Mouse (Mus musculus) skeletal muscle tissue, postnatal 0 days (tissue): ENCODE results near the gene Slc6a16. TPM values are rescaled to one million over a fixed set of nuclear protein-coding genes. Genes with fewer than 3 reads are reported as not detected.

Experiments
- polyA plus RNA-seq: library from polyadenylated mRNA; unstranded; fragments of >200 nt; fragmentation: Nextera tagmentation; extraction: Ambion mirVana; gene quantifications from 2 replicates; pipeline ENCODE4 v1.2.1, GENCODE M21; 2015

The Slc6a16 gene
- polyA plus RNA-seq, result not detected in 2 replicates

DNA sequence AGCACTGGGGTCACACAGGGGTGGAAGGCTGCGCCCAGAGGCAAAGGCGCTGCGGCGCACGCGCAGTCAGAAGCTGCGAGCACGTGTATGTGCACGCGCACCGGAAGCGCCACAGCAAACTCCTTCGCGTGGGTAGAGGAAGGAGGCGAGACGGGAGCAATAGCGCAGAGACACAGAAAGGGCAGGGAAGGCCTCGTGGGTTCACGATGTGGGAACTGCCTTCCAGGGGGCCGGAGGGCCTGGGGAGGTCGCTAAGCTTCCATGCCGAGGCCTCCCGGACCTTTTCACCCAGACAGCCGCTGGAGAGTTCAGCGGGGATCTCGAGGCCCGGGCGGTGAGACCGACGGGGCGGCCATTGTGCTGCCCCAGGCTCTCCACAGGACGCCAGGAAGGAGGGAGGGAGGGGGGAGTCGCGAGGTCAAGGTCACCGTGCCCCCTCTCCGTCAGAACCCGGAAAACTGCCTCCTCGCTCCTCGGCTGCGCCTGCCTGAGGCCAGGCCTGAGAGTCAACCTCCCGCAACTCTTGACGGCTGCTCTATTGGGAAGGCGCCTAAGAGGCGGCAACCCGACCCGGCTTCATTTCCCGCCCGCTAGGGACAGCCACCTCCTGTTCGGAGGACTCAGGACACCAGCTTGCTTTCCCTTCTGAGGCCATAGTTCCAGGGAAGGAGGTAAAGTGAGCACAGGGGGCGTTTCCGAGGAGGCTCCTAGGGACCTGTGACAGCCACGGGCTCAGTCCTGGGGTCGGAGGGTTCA, at the start of gene Slc6a16:
Gene Slc6a16 (plus strand): TSS at position 453 of the 756 bp plus-strand sequence.

GRCm38 (mm10) chr7:45204380-45205143, 36.3 kb upstream of the Slc6a16 start, which contains the start of gene Ccdc155:
Gene Ccdc155 (minus strand): TSS chr7:45204892.

GRCm38 (mm10) chr7:45211851-45212251, 29.0 kb upstream of the Slc6a16 start, which contains the start of gene Dkkl1:
Gene Dkkl1 (minus strand): TSS chr7:45212147.

DNA sequence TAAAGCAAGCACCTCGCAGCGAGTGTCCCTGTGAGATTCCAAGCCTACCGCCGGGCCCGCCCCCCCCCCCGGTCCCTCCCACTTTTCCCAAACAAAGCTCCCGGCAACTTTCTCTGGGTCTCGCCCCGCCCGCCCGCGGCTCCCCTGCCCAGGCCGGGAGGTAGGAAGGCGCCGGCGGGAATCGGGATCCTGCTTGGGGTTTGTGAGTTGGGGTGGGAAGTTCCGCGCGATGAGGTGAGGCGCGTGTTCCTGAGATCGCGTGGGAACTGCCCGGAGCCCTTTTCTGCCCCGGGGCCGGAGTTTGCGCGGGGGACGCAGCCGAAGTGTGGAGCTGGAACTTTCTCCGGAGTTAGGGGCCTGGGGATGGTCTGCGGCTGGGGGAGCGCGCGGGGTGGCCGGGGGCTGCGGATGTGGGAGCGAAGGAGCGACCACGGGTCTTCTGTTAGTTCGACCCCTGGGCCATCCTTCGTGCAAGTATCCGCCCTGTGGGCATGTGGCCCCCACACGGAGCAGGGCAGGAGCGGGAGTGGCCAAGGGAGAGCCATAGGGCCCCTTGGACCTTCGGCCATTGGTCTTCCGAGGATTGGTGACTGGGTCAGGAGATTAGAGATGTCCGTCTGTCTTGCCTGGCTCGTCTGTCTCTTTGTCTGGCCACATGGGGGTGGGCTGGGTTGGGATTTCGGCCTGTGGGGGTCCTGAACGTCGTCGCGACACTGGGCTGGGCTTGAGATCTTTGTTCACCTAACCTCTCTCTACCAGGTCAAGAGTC, 25.0 kb upstream of the Slc6a16 start, which contains the start of gene Tead2:
Gene Tead2 (plus strand): TSS at position 81 of the 769 bp plus-strand sequence.

GRCm38 (mm10) chr7:45238723-45239496, 2.0 kb upstream of the Slc6a16 start, which contains the start of gene Cd37:
Gene Cd37 (minus strand): TSS chr7:45239115.

GRCm38 (mm10) chr7:45277136-45277760, 36.4 kb downstream of the Slc6a16 start, which contains the start of gene Slc6a21:
Gene Slc6a21 (plus strand): TSS chr7:45277513.

Other genes with a start within 250 kb of the Slc6a16 start
- 46.8 and 50.0 TPM in 2 replicates for gene Irf3, start 243.4 kb upstream of the Slc6a16 start, polyA plus RNA-seq
- gene Bcl2l12, start 242.4 kb upstream of the Slc6a16 start, polyA plus RNA-seq, result 24.3 and 26.6 TPM in 2 replicates
- 19.9 and 21.5 TPM in 2 replicates for gene Scaf1, start 224.7 kb upstream of the Slc6a16 start, polyA plus RNA-seq
- 165 and 172 TPM in 2 replicates for gene Rras, start 223.1 kb upstream of the Slc6a16 start, polyA plus RNA-seq
- 5.4 and 6.6 TPM in 2 replicates for gene Prr12, start 188.2 kb upstream of the Slc6a16 start, polyA plus RNA-seq
- gene Nosip, start 178.7 kb upstream of the Slc6a16 start, polyA plus RNA-seq, result 44.0 and 45.1 TPM in 2 replicates
- 20.2 and 23.5 TPM in 2 replicates for gene Prrg2, start 178.4 kb upstream of the Slc6a16 start, polyA plus RNA-seq
- 177 and 263 TPM in 2 replicates for gene Rcn3, start 148.9 kb upstream of the Slc6a16 start, polyA plus RNA-seq
- 95.2 and 152 TPM in 2 replicates for gene Fcgrt, start 137.2 kb upstream of the Slc6a16 start, polyA plus RNA-seq
- gene Rps11, start 116.6 kb upstream of the Slc6a16 start, polyA plus RNA-seq, result 745 and 781 TPM in 2 replicates
- gene Rpl13a, start 112.3 kb upstream of the Slc6a16 start, polyA plus RNA-seq, result 925 and 1,005 TPM in 2 replicates
- 0.52 and 0.86 TPM in 2 replicates for gene Gm45713, start 104.9 kb upstream of the Slc6a16 start, polyA plus RNA-seq
- gene Flt3l, start 104.7 kb upstream of the Slc6a16 start, polyA plus RNA-seq, result 1.0 and 2.3 TPM in 2 replicates
- 50.8 and 52.5 TPM in 2 replicates for gene Pih1d1, start 86.8 kb upstream of the Slc6a16 start, polyA plus RNA-seq
- 18.4 and 21.6 TPM in 2 replicates for gene Aldh16a1, start 86.5 kb upstream of the Slc6a16 start, polyA plus RNA-seq
- gene Slc17a7, start 77.1 kb upstream of the Slc6a16 start, polyA plus RNA-seq, result 0.22 and 0.46 TPM in 2 replicates
- 0.15 TPM in 1 of 2 replicates, not detected in the other for gene Gfy, start 61.5 kb upstream of the Slc6a16 start, polyA plus RNA-seq
- gene Pth2, start 60.1 kb upstream of the Slc6a16 start, polyA plus RNA-seq, result not detected in 2 replicates
- gene Ccdc155, start 36.2 kb upstream of the Slc6a16 start, polyA plus RNA-seq, result 1.0 and 2.0 TPM in 2 replicates
- gene Dkkl1, start 28.9 kb upstream of the Slc6a16 start, polyA plus RNA-seq, result 0.23 and 6.5 TPM in 2 replicates
- gene Tead2, start 25.3 kb upstream of the Slc6a16 start, polyA plus RNA-seq, result 28.9 and 29.6 TPM in 2 replicates
- 3.6 and 5.9 TPM in 2 replicates for gene Cd37, start 2.0 kb upstream of the Slc6a16 start, polyA plus RNA-seq
- gene Slc6a21, start 36.4 kb downstream of the Slc6a16 start, polyA plus RNA-seq, result not detected in 2 replicates
- gene Trpm4, start 92.7 kb downstream of the Slc6a16 start, polyA plus RNA-seq, result 15.3 and 15.4 TPM in 2 replicates
- gene Hrc, start 94.2 kb downstream of the Slc6a16 start, polyA plus RNA-seq, result 94.0 and 120 TPM in 2 replicates
- 3.2 and 4.0 TPM in 2 replicates for gene Ppfia3, start 125.9 kb downstream of the Slc6a16 start, polyA plus RNA-seq
- gene Lin7b, start 129.5 kb downstream of the Slc6a16 start, polyA plus RNA-seq, result 1.5 and 2.0 TPM in 2 replicates
- gene Snrnp70, start 154.7 kb downstream of the Slc6a16 start, polyA plus RNA-seq, result 64.7 and 74.9 TPM in 2 replicates
- 3.5 and 4.7 TPM in 2 replicates for gene Kcna7, start 164.6 kb downstream of the Slc6a16 start, polyA plus RNA-seq
- gene Ntf5, start 172.6 kb downstream of the Slc6a16 start, polyA plus RNA-seq, result 0.09 and 0.17 TPM in 2 replicates
- gene Lhb, start 179.7 kb downstream of the Slc6a16 start, polyA plus RNA-seq, result not detected in 2 replicates
- gene Gys1, start 193.8 kb downstream of the Slc6a16 start, polyA plus RNA-seq, result 90.8 and 92.1 TPM in 2 replicates
- 31.4 and 35.8 TPM in 2 replicates for gene Ruvbl2, start 197.0 kb downstream of the Slc6a16 start, polyA plus RNA-seq
- gene Ftl1, start 218.8 kb downstream of the Slc6a16 start, polyA plus RNA-seq, result 2,280 and 2,838 TPM in 2 replicates
- 74.5 and 83.5 TPM in 2 replicates for gene Bax, start 225.8 kb downstream of the Slc6a16 start, polyA plus RNA-seq
- 0.06 and 0.12 TPM in 2 replicates for gene Tulp2, start 240.8 kb downstream of the Slc6a16 start, polyA plus RNA-seq
- gene Gm45808, start 245.7 kb downstream of the Slc6a16 start, polyA plus RNA-seq, result not detected in 2 replicates
- 7.1 and 7.2 TPM in 2 replicates for gene Dhdh, start 247.7 kb downstream of the Slc6a16 start, polyA plus RNA-seq